ENCODE assay signal across 25 mouse cellular contexts in genomic region chr2:153036690-153037089, GRCm38 (mm10). TPM values are rescaled to one million over a fixed set of nuclear protein-coding genes. Genes with fewer than 3 reads are reported as not detected.
DNase-seq lines count a peak whose midpoint lies in the region; ATAC-seq and TF ChIP-seq lines count a peak whose summit lies in the region.
"Had no signal": no experiment of that assay in that cellular context is flagged by ENCODE, and none has a peak within 500 bp of the region (broad histone marks: within the 10 kb centered on the region; RNA-seq: fewer than 3 reads in every experiment).

No protein-coding gene starts in this region.

- ATAC-seq in midbrain, embryonic 14.5 days (ENCODE audit: low FRiP score, low TSS enrichment): no peak
- no peak for ATAC-seq in midbrain, postnatal 0 days (ENCODE audit: low FRiP score)
- ATAC-seq: activated CD4-positive, CD25-positive, alpha-beta regulatory T cell, adult 4 months; CD4-positive, CD25-positive, alpha-beta regulatory T cell, adult 4 months; forebrain, embryonic 16.5 days had no signal

- DNase-seq in cerebellum, adult 2 months: no peak
- no peak for DNase-seq in cerebellum, adult 9-10 months
- peak; percentile 29 for DNase-seq in midbrain, embryonic 14.5 days
- DNase-seq in midbrain, postnatal 0 days (ENCODE audit: low spot score): no peak
- peak; percentile 61 for DNase-seq in brain, adult 2 months (ENCODE audit: low read depth, low spot score)
- DNase-seq in retina, postnatal 7 days (ENCODE audit: low read depth, low spot score): peak; percentile 93
- DNase-seq in urinary bladder, adult 2 months (ENCODE audit: low spot score): no peak
- DNase-seq: adrenal gland, postnatal 14 days; B cell, adult 2 months; cerebellum, adult 18-20 months; cerebellum, postnatal 14 days; embryo, embryonic 11 days; gastrocnemius, postnatal 10 days; heart, adult 2 months; heart, postnatal 14 days had no signal

- H3K4me3 ChIP-seq in cerebellum, adult 2 months (replicated peaks; ENCODE audit: insufficient read depth, low read depth, low read length): peak overlapping the region; percentile 43
- no peak overlapping the region for H3K4me3 ChIP-seq in midbrain, embryonic 14.5 days (replicated peaks; ENCODE audit: low read depth, low read length)
- no peak overlapping the region for H3K4me3 ChIP-seq in midbrain, postnatal 0 days (ENCODE audit: low read depth, low read length)
- H3K4me3 ChIP-seq: embryonic facial prominence, embryonic 12.5 days; forebrain, embryonic 12.5 days; heart, adult 2 months; heart, embryonic 15.5 days; hindbrain, embryonic 10.5 days had no signal

- peak overlapping the region; percentile 12; the same call in 1 of the 2 replicates for H3K27ac ChIP-seq in cerebellum, adult 2 months (ENCODE audit: insufficient read depth, low read length)
- 0 out of 2 replicates have a peak overlapping the region, but pooled peaks have one; percentile 2 for H3K27ac ChIP-seq in midbrain, embryonic 14.5 days (replicated peaks; ENCODE audit: low read depth, low read length)
- H3K27ac ChIP-seq in midbrain, postnatal 0 days (ENCODE audit: low read depth, low read length): no peak overlapping the region
- H3K27ac ChIP-seq: embryonic facial prominence, embryonic 12.5 days; forebrain, embryonic 12.5 days; heart, adult 2 months; heart, embryonic 15.5 days; hindbrain, embryonic 10.5 days had no signal

- H3K9ac ChIP-seq in midbrain, embryonic 14.5 days (replicated peaks; ENCODE audit: low read length): no peak overlapping the region
- H3K9ac ChIP-seq in midbrain, postnatal 0 days (replicated peaks; ENCODE audit: low read length, poor library complexity, severe bottlenecking): no peak overlapping the region
- H3K9ac ChIP-seq: embryonic facial prominence, embryonic 12.5 days; forebrain, embryonic 12.5 days; heart, embryonic 15.5 days had no signal

- no peaks in the 10 kb centered on the region for H3K27me3 ChIP-seq in cerebellum, adult 2 months (ENCODE audit: control insufficient read depth, insufficient read depth, low read length)
- no peaks in the 10 kb centered on the region for H3K27me3 ChIP-seq in midbrain, embryonic 14.5 days (ENCODE audit: control insufficient read depth, insufficient read depth, low read length)
- H3K27me3 ChIP-seq in midbrain, postnatal 0 days (ENCODE audit: insufficient read depth, low read length): no peaks in the 10 kb centered on the region

- peaks cover 50% of the 10 kb centered on the region for H3K4me1 ChIP-seq in cerebellum, adult 2 months (ENCODE audit: control insufficient read depth, insufficient read depth, low read length)
- H3K4me1 ChIP-seq in midbrain, embryonic 14.5 days (ENCODE audit: control insufficient read depth, insufficient read depth, low read length): peaks cover 39% of the 10 kb centered on the region
- H3K4me1 ChIP-seq in midbrain, postnatal 0 days (ENCODE audit: insufficient read depth, low read length): peaks cover 24% of the 10 kb centered on the region

- no peaks in the 10 kb centered on the region for H3K36me3 ChIP-seq in midbrain, embryonic 14.5 days (ENCODE audit: control insufficient read depth, insufficient read depth, low read length)
- 0 out of 2 replicates have a peak, but pooled peaks cover 3% of the 10 kb centered on the region for H3K36me3 ChIP-seq in midbrain, postnatal 0 days (ENCODE audit: insufficient read depth, low read length)
- H3K36me3 ChIP-seq: embryonic facial prominence, embryonic 12.5 days; forebrain, embryonic 12.5 days; G1E; heart, embryonic 15.5 days; hindbrain, embryonic 10.5 days had no signal

- WGBS in cerebellum, adult 2 months: 5% methylated on average over 2 of the region's 2 CpGs
- 8% methylated on average over 2 of the region's 2 CpGs for WGBS in midbrain, embryonic 14.5 days
- 12% methylated on average over 2 of the region's 2 CpGs for WGBS in midbrain, postnatal 0 days

- H3K9me3 ChIP-seq in midbrain, embryonic 14.5 days (ENCODE audit: control insufficient read depth, low read length): no peaks in the 10 kb centered on the region
- H3K9me3 ChIP-seq in midbrain, postnatal 0 days (ENCODE audit: low read length): no peaks in the 10 kb centered on the region
- H3K9me3 ChIP-seq: embryonic facial prominence, embryonic 12.5 days; forebrain, embryonic 12.5 days; heart, embryonic 15.5 days; hindbrain, embryonic 10.5 days had no signal

- TF ChIP-seq CTCF in cerebellum, adult 2 months (IDR thresholded peaks at IDR 0.05; ENCODE audit: borderline replicate concordance, insufficient read depth, low read depth, low read length): no peak
- no peak for TF ChIP-seq CTCF in midbrain, postnatal 0 days (IDR thresholded peaks at IDR 0.05)

- H3K4me2 ChIP-seq in midbrain, embryonic 14.5 days (ENCODE audit: low read length): no peak overlapping the region
- H3K4me2 ChIP-seq in midbrain, postnatal 0 days (ENCODE audit: low read depth, low read length, poor library complexity, severe bottlenecking): no peak overlapping the region
- H3K4me2 ChIP-seq: embryonic facial prominence, embryonic 12.5 days; forebrain, embryonic 12.5 days; heart, embryonic 11.5 days; heart, embryonic 15.5 days had no signal

- TF ChIP-seq POLR2A in cerebellum, adult 2 months (IDR thresholded peaks at IDR 0.05; ENCODE audit: borderline replicate concordance, insufficient read depth, low read length): no peak

RNA-seq across cellular contexts. Expression of gene Xkr7, which starts 5.0 kb away (rescaled TPM):
- polyA plus RNA-seq in cerebellum, adult 2 months (2012; rRNA removed): 9.5 and 11.6 TPM in 2 replicates
- 1.0 and 2.1 TPM in 2 replicates for polyA plus RNA-seq in midbrain, embryonic 14.5 days (2014; fragmentation: Nextera tagmentation; extraction: Ambion mirVana)
- 34.0 and 35.5 TPM in 2 replicates for total RNA-seq in midbrain, postnatal 0 days (2014; rRNA removed)
- polyA plus RNA-seq in midbrain, postnatal 0 days (2015; fragmentation: Nextera tagmentation; extraction: Ambion mirVana): 1.1 and 1.4 TPM in 2 replicates
- 0.03 and 0.04 TPM in 2 replicates for polyA plus RNA-seq in urinary bladder, adult 2 months (2012; rRNA removed)
- total RNA-seq: common myeloid progenitor, adult 5-6 weeks; heart, adult 2 months; heart, postnatal 14 days had no signal
- polyA plus RNA-seq: activated CD4-positive, CD25-positive, alpha-beta regulatory T cell, adult 4 months; CD4-positive, CD25-positive, alpha-beta regulatory T cell, adult 4 months; G1E; heart, embryonic 11.5 days; heart, embryonic 15.5 days had no signal

RNA-seq across cellular contexts. Expression of gene Pdrg1, which starts 21.5 kb away (rescaled TPM):
- polyA plus RNA-seq in cerebellum, adult 2 months (2012; rRNA removed): 131 and 133 TPM in 2 replicates
- polyA plus RNA-seq in midbrain, embryonic 14.5 days (2014; fragmentation: Nextera tagmentation; extraction: Ambion mirVana): 117 and 177 TPM in 2 replicates
- 54.5 and 60.7 TPM in 2 replicates for total RNA-seq in midbrain, postnatal 0 days (2014; rRNA removed)
- polyA plus RNA-seq in midbrain, postnatal 0 days (2015; fragmentation: Nextera tagmentation; extraction: Ambion mirVana): 240 and 249 TPM in 2 replicates
- 96.1 and 115 TPM in 2 replicates for polyA plus RNA-seq in urinary bladder, adult 2 months (2012; rRNA removed)

RNA-seq across cellular contexts. Expression of gene Ccm2l, which starts 29.1 kb away (rescaled TPM):
- polyA plus RNA-seq in cerebellum, adult 2 months (2012; rRNA removed): 9.0 and 11.4 TPM in 2 replicates
- 1.5 and 2.0 TPM in 2 replicates for polyA plus RNA-seq in midbrain, embryonic 14.5 days (2014; fragmentation: Nextera tagmentation; extraction: Ambion mirVana)
- total RNA-seq in midbrain, postnatal 0 days (2014; rRNA removed): 4.5 and 7.0 TPM in 2 replicates
- polyA plus RNA-seq in midbrain, postnatal 0 days (2015; fragmentation: Nextera tagmentation; extraction: Ambion mirVana): 1.1 and 1.3 TPM in 2 replicates
- 12.4 and 15.5 TPM in 2 replicates for polyA plus RNA-seq in urinary bladder, adult 2 months (2012; rRNA removed)
- total RNA-seq: common myeloid progenitor, adult 5-6 weeks had no signal
- polyA plus RNA-seq: activated CD4-positive, CD25-positive, alpha-beta regulatory T cell, adult 4 months; CD4-positive, CD25-positive, alpha-beta regulatory T cell, adult 4 months; G1E had no signal

Comparison
In these comparisons a context has a peak if more than half of its experiments do, and no peak if none do; other contexts are left out.
1. DNase-seq: peak in midbrain, embryonic 14.5 days (single experiment), brain, adult 2 months (single experiment) and retina, postnatal 7 days (single experiment); none in cerebellum, adult 2 months (0 of 2), cerebellum, adult 9-10 months (single experiment), midbrain, postnatal 0 days (single experiment) and urinary bladder, adult 2 months (single experiment).